Mouse (Mus musculus): ENCODE data around the gene Sclt1. TPM values are rescaled to one million over a fixed set of nuclear protein-coding genes. Genes with fewer than 3 reads are reported as not detected.
"Not testable (repeated sequence)": the region's sequence is repeated elsewhere in the genome, so short reads cannot be mapped to it uniquely, and the experiment has no call there.

Gene Sclt1
- total RNA-seq (2021): 10 to 100 TPM; 16.3 to 18.7 TPM
- long read RNA-seq, transcript Sclt1-201 (21 exons, 3,005 nt): major isoform, 6 of 16 reads
- long read RNA-seq, partial matches to known transcripts: 3 of 16 reads
- long read RNA-seq, other reads (novel, unspliced or antisense): 6 of 16 reads

DNA sequence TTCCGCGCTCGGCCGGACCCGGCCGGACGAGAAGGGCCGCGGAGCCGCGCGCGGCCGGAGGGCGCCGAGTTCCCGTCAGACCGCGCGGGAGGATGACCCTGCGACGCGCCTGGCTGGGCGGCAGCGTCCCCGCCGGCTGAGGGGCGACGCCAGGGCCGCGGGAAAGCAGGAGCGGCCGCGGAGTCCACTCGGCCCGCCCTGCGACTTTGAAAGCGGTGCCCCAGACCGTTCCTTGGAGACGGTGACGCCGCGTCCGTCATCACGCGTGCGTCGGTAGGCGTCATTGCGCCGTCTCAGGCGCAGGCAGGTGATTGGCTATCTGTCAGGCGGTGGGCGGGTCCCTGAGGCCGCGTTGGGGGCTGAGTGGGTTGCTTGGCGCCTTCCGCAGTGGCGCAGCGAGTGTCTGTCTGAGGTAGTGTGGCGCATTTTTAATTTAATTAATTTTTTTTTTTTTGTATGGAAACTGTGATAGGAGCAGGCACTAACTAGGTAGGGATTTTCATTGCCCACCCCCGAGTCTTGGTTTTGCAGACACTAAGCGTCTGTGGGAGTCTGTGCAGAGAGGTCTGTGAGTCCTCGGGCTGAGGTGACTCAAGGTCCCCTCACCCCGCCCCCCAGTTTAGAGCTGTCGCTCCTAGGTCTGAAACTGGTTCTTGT lies at the start of gene Sclt1, which contains the start of gene D3Ertd751e:
Gene Sclt1, minus strand, starts transcription at position 237 of the 657 bp plus-strand sequence.
Gene D3Ertd751e, plus strand, starts transcription at position 334 of the 657 bp plus-strand sequence.
- peak; percentile 97 to 98 for DNase-seq (ENCODE audit: low spot score in 2 of 2)

GRCm38 (mm10) chr3:41762091-41762490 lies 19.8 kb upstream of the Sclt1 start:
- no peak for DNase-seq (ENCODE audit: low spot score in 2 of 2)

DNA sequence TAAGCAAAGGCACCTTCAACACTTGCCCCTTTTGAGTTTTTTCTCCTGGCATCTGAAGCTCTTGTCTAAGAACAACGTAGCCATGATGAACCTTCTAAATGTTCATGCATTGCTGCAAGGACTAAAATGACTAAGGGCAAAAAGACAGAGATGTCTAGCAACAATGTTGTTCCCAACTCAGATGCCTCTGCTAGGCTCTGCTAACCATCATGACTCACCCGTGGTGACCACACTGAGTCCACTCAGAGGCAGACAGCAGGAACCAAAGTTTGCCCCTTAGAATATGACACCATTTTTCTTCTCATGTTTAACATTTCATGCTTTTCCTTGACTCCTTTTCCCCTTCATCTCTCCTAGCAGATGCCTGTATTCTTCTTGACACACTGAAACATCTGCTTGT lies 12.2 kb upstream of the Sclt1 start:
- no peak for DNase-seq (ENCODE audit: low spot score in 2 of 2)

- DNase-seq (ENCODE audit: low spot score in 2 of 2): no peak
Measured at GRCm38 (mm10) chr3:41743436-41743835, 1.1 kb upstream of the Sclt1 start.

DNA sequence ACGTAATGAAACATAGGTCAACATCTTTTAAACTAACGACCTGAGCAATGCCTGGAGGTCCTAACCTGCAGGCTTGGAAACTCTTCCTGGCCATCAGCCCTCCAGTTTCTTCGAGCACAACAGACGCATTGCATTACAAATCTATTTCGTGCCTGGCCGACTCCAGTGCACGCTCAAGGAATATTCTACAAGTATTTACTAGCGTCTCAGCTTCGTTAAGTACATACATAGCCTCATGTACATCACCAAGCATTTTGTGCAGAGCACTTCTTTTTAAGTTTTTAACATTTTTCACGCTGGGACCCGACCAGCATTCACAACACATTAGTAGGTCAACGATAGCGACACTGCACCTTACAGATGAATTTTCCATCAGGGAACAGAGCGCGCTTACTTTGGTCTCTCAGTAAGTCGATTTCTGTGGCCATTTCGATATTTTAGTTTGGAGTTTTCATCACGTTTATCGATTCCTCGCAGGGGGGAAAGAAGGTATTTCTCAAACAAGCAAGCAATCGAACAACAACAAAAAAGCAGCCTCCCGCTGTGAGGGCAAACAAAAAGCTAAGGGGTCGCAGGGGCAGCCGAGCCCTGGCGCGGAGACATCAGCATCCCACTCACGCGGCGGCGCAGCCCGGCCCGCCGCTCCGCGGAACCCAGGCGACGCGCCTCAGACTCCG lies 575 bp downstream of the Sclt1 start:
- peak; percentile 9 to 16 for DNase-seq (ENCODE audit: low spot score in 2 of 2)

GRCm38 (mm10) chr3:41695681-41696080 lies 46.6 kb downstream of the Sclt1 start:
- DNase-seq (ENCODE audit: low spot score in 2 of 2): no peak

DNA sequence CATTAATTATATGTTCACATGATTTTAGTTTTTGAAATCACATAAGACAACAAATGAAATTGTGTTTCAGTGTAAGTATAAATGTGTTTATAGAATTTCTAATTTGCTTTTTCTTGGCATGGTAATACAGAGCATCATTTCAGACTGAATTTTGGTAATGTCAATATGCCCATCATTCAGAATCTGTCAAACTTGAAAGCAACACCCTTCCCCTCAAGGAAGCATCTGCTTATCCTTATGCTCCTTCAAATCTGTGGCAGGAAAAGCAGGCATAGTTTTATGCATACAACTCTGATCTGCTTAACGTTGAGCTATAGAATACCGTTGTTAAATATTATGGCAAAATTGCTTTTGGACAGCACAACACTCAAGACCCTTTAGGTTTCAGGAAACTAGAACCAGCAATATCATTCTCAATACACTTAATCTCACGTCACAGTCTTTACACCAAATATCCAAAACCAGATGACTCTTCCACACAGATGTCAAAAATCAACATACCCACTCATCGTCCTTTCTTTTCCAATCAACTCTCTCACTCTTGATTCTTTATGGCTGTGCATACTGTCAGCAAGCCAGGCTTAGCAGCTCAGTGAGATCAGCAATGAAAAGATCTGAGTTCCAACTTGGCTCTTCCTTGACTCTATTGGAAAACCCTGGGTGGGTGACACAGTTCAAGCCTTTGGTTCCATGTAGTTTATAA lies 49.7 kb downstream of the Sclt1 start:
- DNase-seq (ENCODE audit: low spot score in 2 of 2): no peak

GRCm38 (mm10) chr3:41690114-41690640 lies 52.1 kb downstream of the Sclt1 start:
- not testable (repeated sequence) for DNase-seq (ENCODE audit: low spot score in 2 of 2)

- no peak for DNase-seq (ENCODE audit: low spot score in 2 of 2)
Measured at GRCm38 (mm10) chr3:41686396-41686795, 55.9 kb downstream of the Sclt1 start.

GRCm38 (mm10) chr3:41682084-41682483 lies 60.2 kb downstream of the Sclt1 start:
- DNase-seq (ENCODE audit: low spot score in 2 of 2): no peak

DNA sequence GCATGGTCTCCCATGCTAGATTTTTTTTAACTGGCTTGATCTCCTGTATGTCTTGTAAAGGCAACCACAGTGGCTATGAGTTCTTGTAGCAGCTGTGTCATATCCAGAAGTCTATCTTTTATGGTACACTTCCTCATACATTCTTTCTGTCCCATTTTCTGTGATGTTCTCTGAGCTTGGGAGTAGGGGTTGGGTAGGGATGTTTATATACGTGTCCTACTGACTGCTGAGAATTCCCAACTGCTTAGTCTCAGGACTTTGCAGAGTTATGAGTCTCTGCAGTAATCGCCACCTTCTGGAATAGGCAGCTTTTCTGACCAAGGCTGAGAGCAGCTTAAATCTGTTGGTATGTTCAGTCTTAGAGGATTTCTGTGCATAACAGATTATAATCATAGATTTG lies 65.7 kb downstream of the Sclt1 start:
- DNase-seq (ENCODE audit: low spot score in 2 of 2): no peak

- DNase-seq (ENCODE audit: low spot score in 2 of 2): no peak
Measured at GRCm38 (mm10) chr3:41674778-41675177, 67.5 kb downstream of the Sclt1 start.

DNA sequence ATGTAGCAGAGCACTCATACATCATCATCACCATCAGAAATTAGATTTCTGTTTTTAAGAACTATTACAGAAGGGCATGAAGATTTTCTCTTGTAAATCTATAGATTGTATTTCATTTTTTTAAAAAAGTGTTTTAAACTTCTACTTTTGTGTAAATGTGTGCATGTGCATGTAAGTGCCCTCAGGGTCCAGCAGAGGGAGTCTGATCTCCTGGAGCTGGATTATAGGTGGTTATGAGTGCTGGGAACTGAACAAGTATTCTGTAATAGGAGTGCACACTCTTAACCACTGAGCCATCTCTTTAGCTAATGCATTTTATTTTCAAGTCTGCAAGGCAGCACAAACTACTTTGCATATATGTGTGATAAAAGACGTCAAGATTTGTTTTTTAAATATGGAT lies 86.7 kb downstream of the Sclt1 start:
- DNase-seq (ENCODE audit: low spot score in 2 of 2): no peak

GRCm38 (mm10) chr3:41620971-41621370 lies 121.3 kb downstream of the Sclt1 start:
- no peak for DNase-seq (ENCODE audit: low spot score in 2 of 2)

GRCm38 (mm10) chr3:41618488-41618887 lies 123.8 kb downstream of the Sclt1 start:
- no peak for DNase-seq (ENCODE audit: low spot score in 2 of 2)

DNA sequence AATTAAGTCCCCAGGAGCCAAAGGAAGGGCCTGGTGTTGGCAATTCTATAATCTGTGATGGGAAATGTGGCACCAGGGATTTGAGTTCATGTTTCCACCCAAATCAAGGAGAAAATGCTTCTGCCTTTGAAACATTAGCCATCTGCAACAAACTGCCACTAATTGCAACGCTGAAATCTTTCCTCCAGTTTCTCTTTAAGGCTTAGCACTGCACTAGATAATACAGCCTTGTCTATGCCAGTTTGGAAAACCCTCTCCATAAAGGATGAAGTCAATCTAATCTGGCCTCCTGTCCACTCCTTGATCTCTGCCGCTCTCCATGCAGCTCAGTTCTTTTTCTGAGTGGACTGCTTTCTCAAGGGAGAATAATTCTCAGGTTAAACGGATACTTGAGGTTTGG lies 124.3 kb downstream of the Sclt1 start:
- no peak for DNase-seq (ENCODE audit: low spot score in 2 of 2)

- DNase-seq (ENCODE audit: low spot score in 2 of 2): no peak
Measured at GRCm38 (mm10) chr3:41614230-41614985, 127.9 kb downstream of the Sclt1 start.

- DNase-seq (ENCODE audit: low spot score in 2 of 2): no peak
Measured at GRCm38 (mm10) chr3:41613706-41614105, 128.6 kb downstream of the Sclt1 start.

GRCm38 (mm10) chr3:41612211-41612610 lies 130.1 kb downstream of the Sclt1 start:
- no peak for DNase-seq (ENCODE audit: low spot score in 2 of 2)

DNA sequence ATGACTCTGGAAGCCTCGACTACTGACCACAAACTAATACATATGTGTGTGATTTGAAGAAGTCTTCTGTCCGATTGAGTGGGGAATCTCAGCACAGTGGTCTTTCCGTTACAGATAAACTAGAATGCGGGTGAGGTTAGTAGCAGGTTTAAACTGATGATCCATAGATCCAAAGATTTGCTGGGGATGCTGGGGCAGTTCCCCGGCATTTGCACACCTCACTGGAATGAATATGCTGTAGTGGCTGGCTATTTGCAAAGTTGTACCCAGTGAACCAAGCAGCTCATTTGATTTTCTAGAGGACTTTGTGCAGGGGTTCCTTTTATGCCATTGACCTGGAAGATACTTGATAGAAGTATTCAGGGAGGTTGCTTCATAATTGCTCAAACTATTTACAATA lies 133.2 kb downstream of the Sclt1 start:
- no peak for DNase-seq (ENCODE audit: low spot score in 2 of 2)

DNA sequence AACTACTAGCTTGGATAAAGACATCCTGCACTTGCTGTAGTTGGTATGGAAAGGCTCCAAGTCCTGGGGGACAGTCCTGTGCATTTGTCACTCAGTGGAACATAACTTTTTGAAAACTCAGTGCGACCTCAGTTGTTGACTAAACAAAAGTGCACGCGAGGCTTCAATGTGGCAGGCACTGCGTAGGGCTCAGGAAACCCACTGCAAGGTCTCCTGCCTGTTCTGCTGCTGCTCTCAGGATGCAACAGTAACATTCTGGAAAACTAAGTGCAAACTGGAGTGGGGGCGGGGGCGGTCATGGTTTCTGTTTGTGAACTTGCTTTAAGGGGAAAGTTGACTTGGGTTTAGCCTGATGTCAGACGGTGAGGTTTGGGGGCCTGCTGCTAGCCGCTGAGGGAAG lies 134.8 kb downstream of the Sclt1 start:
- no peak for DNase-seq (ENCODE audit: low spot score in 2 of 2)
